Mouse (Mus musculus) liver, embryonic 14.5 days (tissue): ENCODE measurements around the gene Sptbn1. TPM values are rescaled to one million over a fixed set of nuclear protein-coding genes. Genes with fewer than 3 reads are reported as not detected.

Experiments
- ATAC-seq: fragments of 200-750 bp; cut with Nextera tagmentation; 2 replicates; pipeline ENCODE4 v1.8.0; 2017; ENCODE audit warnings: moderate number of reproducible peaks, mild to moderate bottlenecking, moderate library complexity; ENCODE audit not compliant: insufficient read depth
- DNase-seq, 3 experiments: peaks; one replicate each; pipeline ENCODE4 v3.0.0-alpha.2; 2012 to 2013; ENCODE audit warnings: low read depth in 3 of 3, low spot score in 3 of 3
- H3K27ac ChIP-seq: fragments of 300-500 bp; sonication (generic); 2 replicates; pipeline ENCODE4 v1.5.1; 2014; ENCODE audit warnings: moderate library complexity, mild to moderate bottlenecking, control low read depth, inconsistent platforms
- H3K27me3 ChIP-seq: fragments of 300-500 bp; sonication (generic); 2 replicates; pipeline ENCODE4 v1.6.1; 2014; ENCODE audit warnings: mild to moderate bottlenecking, low read length, moderate library complexity; ENCODE audit not compliant: control insufficient read depth, insufficient read depth
- H3K36me3 ChIP-seq: fragments of 300-500 bp; sonication (generic); replicated peaks from 2 replicates; pipeline ENCODE4 v1.6.1; 2014; ENCODE audit warnings: low read depth; ENCODE audit not compliant: control insufficient read depth, insufficient read depth
- H3K4me1 ChIP-seq, 2 experiments: fragments of 200-500 bp in 1 of 2; fragments of 300-500 bp in 1 of 2; sonication (generic) in 1 of 2; replicated peaks; 2 replicates each; pipeline ENCODE4 v1.6.1; 2012 to 2014; ENCODE audit warnings: antibody characterized with exemption in 1 of 2, inconsistent platforms in 1 of 2, low read length in 1 of 2; ENCODE audit not compliant: control insufficient read depth in 2 of 2, insufficient read depth in 2 of 2
- H3K4me2 ChIP-seq: fragments of 300-500 bp; sonication (generic); 2 replicates; pipeline ENCODE4 v1.6.1; 2014; ENCODE audit warnings: low read depth, mild to moderate bottlenecking, control low read depth, moderate library complexity
- H3K4me3 ChIP-seq, 2 experiments: fragments of 200-500 bp in 1 of 2; fragments of 300-500 bp in 1 of 2; sonication (generic) in 1 of 2; 2 replicates each; pipeline ENCODE4 v1.5.1; 2012 to 2014; ENCODE audit warnings: low read depth in 2 of 2, low read length in 2 of 2, mild to moderate bottlenecking in 2 of 2, control low read depth in 1 of 2, inconsistent platforms in 1 of 2, moderate library complexity in 1 of 2; ENCODE audit not compliant: insufficient read depth in 1 of 2
- H3K9ac ChIP-seq: fragments of 300-500 bp; sonication (generic); replicated peaks from 2 replicates; pipeline ENCODE4 v1.6.1; 2014; ENCODE audit warnings: mild to moderate bottlenecking, control low read depth, moderate library complexity
- H3K9me3 ChIP-seq: fragments of 300-500 bp; sonication (generic); 2 replicates; pipeline ENCODE4 v1.6.1; 2016; ENCODE audit warnings: low read length, mixed read lengths; ENCODE audit not compliant: control insufficient read depth
- CTCF ChIP-seq: IDR thresholded peaks from 2 replicates; pipeline ENCODE4 v1.5.1; 2016; ENCODE audit warnings: antibody characterized with exemption, low read depth, control low read depth
- EP300 ChIP-seq: IDR thresholded peaks from 2 replicates; pipeline ENCODE4 v1.6.1; 2016; ENCODE audit warnings: antibody characterized with exemption, low read depth
- WGBS: fragments of 180-500 bp; shearing (Covaris S2); extraction: QIAGEN DNeasy Blood & Tissue Kit; methylation state at CpG from one replicate; pipeline ENCODE4 v1.1.7; 2014; ENCODE audit not compliant: insufficient replicate concordance; 5-methylcytosine and 5-hydroxymethylcytosine counted together
- polyA plus RNA-seq, 2 experiments: library from polyadenylated mRNA; depleted of rRNA in 1 of 2; stranded (reverse) in 1 of 2; unstranded in 1 of 2; fragments of >200 nt; fragmentation: Nextera tagmentation in 1 of 2; extraction: Ambion mirVana in 1 of 2; gene quantifications; 2 replicates each; pipeline versions ENCODE4 v1.2.1 to v1.2.3; 2012 to 2014

Gene Sptbn1
- polyA plus RNA-seq, 2 experiments = 9.6 to 14.4 TPM

DNA sequence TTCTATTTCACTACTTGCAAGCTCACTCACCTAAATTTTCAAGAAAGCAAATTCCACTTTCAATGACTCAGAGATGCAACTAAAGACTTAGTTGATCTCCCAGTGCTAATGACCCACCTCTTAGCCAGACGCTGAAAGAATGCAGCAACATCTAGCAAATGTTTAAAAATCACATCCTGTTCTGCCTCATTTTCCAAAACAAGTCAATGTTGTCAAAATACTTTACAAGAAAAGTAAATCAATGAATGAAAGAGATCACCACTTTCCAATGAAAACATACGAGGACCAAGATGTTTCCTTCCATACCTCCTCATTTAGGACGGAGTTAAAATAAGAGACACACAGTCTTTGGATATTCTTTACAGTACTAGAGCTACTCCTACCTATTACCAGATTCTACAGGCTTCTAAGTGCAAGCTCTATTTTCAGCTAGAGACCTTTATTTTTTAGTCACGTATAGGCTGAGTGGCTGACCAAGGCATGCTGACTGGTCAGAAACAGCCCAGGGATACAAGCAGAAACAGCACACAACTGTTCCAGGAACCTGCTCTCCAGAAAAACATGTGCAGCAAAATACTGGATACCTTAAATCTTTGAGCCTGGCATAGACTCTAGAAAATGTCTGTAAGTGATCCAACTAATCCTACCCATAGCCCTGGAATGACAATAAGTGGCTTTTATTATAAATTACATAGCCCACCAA, 71.5 kb downstream of the Sptbn1 start:
- no peak overlapping the region for H3K27ac ChIP-seq
- peak overlapping the region; percentile 31 to 55; a peak in 3 of 4 replicates for H3K4me3 ChIP-seq
- no peaks in the 10 kb centered on the region; the same call in none of the 2 replicates for H3K27me3 ChIP-seq
- H3K9ac ChIP-seq = no peak overlapping the region
- peak overlapping the region; percentile 59 for H3K4me2 ChIP-seq
- DNase-seq (no peak), ATAC-seq (no peak)
- WGBS = 30% methylated on average over 4 of the region's 4 CpGs
- H3K36me3 ChIP-seq = no peaks in the 10 kb centered on the region
- peaks cover 0 to 6% of the 10 kb centered on the region in 2 experiments; a peak in 3 of 4 replicates for H3K4me1 ChIP-seq
- TF ChIP-seq EP300 (no peak), CTCF (no peak)
- H3K9me3 ChIP-seq = no peaks in the 10 kb centered on the region

- ATAC-seq (no peak), DNase-seq (no peak)
- Histone ChIP-seq H3K9me3 (no peaks in the 10 kb centered on the region), H3K4me1 (peaks cover 0 to 6% of the 10 kb centered on the region in 2 experiments; a peak in 3 of 4 replicates), H3K4me3 (0 out of 4 replicates have a peak overlapping the region, but pooled peaks of 1 of the 2 experiments have one; percentile 16), H3K9ac (no peak overlapping the region), H3K27me3 (no peaks in the 10 kb centered on the region; the same call in none of the 2 replicates), H3K27ac (no peak overlapping the region), H3K36me3 (no peaks in the 10 kb centered on the region), H3K4me2 (peak overlapping the region; percentile 59)
- TF ChIP-seq CTCF (no peak), EP300 (no peak)
- WGBS = 21% methylated on average over 3 of the region's 3 CpGs
Observed at GRCm38 (mm10) chr11:30195756-30196155, 72.2 kb downstream of the Sptbn1 start.

GRCm38 (mm10) chr11:30194800-30195199, 73.2 kb downstream of the Sptbn1 start:
- ATAC-seq = no peak
- DNase-seq = no peak
- WGBS = 21% methylated on average over 1 of the region's 1 CpGs
- H3K9ac ChIP-seq = no peak overlapping the region
- H3K4me1 ChIP-seq = peaks cover 0 to 6% of the 10 kb centered on the region in 2 experiments; a peak in 3 of 4 replicates
- no peak for TF ChIP-seq EP300
- TF ChIP-seq CTCF = no peak
- no peak overlapping the region for H3K27ac ChIP-seq
- H3K27me3 ChIP-seq = no peaks in the 10 kb centered on the region; the same call in none of the 2 replicates
- H3K4me3 ChIP-seq = no peak overlapping the region
- no peaks in the 10 kb centered on the region for H3K36me3 ChIP-seq
- H3K4me2 ChIP-seq = peak overlapping the region; percentile 31
- no peaks in the 10 kb centered on the region for H3K9me3 ChIP-seq

- Histone ChIP-seq H3K27me3 (no peaks in the 10 kb centered on the region; the same call in 1 of the 2 replicates), H3K4me2 (no peak overlapping the region), H3K9me3 (no peaks in the 10 kb centered on the region), H3K27ac (no peak overlapping the region), H3K36me3 (no peaks in the 10 kb centered on the region), H3K4me3 (no peak overlapping the region), H3K4me1 (peaks cover 6 to 7% of the 10 kb centered on the region in 2 experiments; a peak in 3 of 4 replicates), H3K9ac (no peak overlapping the region)
- TF ChIP-seq CTCF (no peak), EP300 (no peak)
- WGBS = 68% methylated on average over 4 of the region's 4 CpGs
- DNase-seq = no peak
- no peak for ATAC-seq
Observed at GRCm38 (mm10) chr11:30190959-30191358, 77.0 kb downstream of the Sptbn1 start.

DNA sequence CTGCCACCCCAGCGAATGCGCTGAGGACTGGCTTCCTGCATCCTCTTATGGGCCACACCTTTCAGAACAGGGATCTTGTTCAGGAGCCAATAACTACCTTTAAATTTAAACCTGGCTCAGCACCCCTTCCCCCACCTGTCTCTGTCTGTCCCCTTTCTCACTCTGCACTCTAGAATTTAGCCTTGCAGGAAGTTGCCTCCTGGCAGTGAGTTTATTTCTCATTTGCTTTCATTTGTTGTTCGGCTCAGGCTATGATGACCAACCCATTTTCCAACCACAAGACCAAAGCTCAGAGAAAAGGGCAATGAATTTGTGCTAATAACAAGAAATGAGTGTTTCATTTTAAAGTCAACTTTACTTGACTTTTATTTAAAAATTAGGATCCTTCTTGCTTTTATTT, 77.9 kb downstream of the Sptbn1 start:
- Histone ChIP-seq H3K4me3 (no peak overlapping the region), H3K9ac (no peak overlapping the region), H3K27ac (no peak overlapping the region), H3K4me1 (peaks cover 5 to 6% of the 10 kb centered on the region in 2 experiments; a peak in 3 of 4 replicates), H3K4me2 (no peak overlapping the region), H3K27me3 (no peaks in the 10 kb centered on the region; the same call in 1 of the 2 replicates), H3K36me3 (no peaks in the 10 kb centered on the region), H3K9me3 (no peaks in the 10 kb centered on the region)
- no peak for DNase-seq
- TF ChIP-seq EP300 (no peak), CTCF (no peak)
- 61% methylated on average over 3 of the region's 3 CpGs for WGBS
- ATAC-seq = no peak
